Mouse (Mus musculus): Measurements from ENCODE around the gene Pms2.

Pms2 gene

GRCm38 (mm10) chr5:143982361-143982760 is 72.6 kb downstream of the Pms2 start:
- in situ Hi-C loops (cut with MboI; ENCODE audit: unreplicated experiment in 2 of 2): no loop called here
